Mouse (Mus musculus) small intestine, adult 2 months (tissue): Measurements from ENCODE around the gene Pms2.

Experiments used
- CTCF ChIP-seq: fragments of 200-500 bp; IDR thresholded peaks from 2 replicates; pipeline ENCODE4 v1.5.1; 2012; ENCODE audit warnings: low read depth, mild to moderate bottlenecking, control low read depth, inconsistent platforms, low read length, moderate library complexity, mixed read lengths; ENCODE audit not compliant: insufficient replicate concordance, insufficient read length; ENCODE audit errors: extremely low read depth
- POLR2A ChIP-seq: fragments of 200-500 bp; IDR thresholded peaks from 2 replicates; pipeline ENCODE4 v1.6.1; 2012; ENCODE audit warnings: low read depth, mild to moderate bottlenecking, control low read depth, inconsistent platforms, low read length, moderate library complexity

- TF ChIP-seq CTCF (no peak), POLR2A (no peak)
Observed at GRCm38 (mm10) chr5:143908926-143909325, 838 bp upstream of the Pms2 start.
